Mouse (Mus musculus) layer of hippocampus, postnatal 25 days (tissue): ENCODE measurements around the gene Sucnr1. TPM values are rescaled to one million over a fixed set of nuclear protein-coding genes. Genes with fewer than 3 reads are reported as not detected.
"Not testable (repeated sequence)": the region's sequence is repeated elsewhere in the genome, so short reads cannot be mapped to it uniquely, and the experiment has no call there.

ENCODE experiments used
- DNase-seq, 2 experiments: peaks; one replicate each; pipeline ENCODE4 v3.0.0; 2022; ENCODE audit warnings: mixed read lengths in 2 of 2, low spot score in 1 of 2; ENCODE audit errors: extremely low spot score in 1 of 2
- total RNA-seq, 2 experiments: library from RNA; stranded (reverse); gene quantifications; 2 replicates each; pipeline ENCODE4 v1.2.3; 2021

Sucnr1 gene
- not detected for total RNA-seq

- no peak for DNase-seq
Measured at GRCm38 (mm10) chr3:60081648-60082047, at the start of gene Sucnr1. Sucnr1 (plus strand) TSS chr3:60081869.

DNA sequence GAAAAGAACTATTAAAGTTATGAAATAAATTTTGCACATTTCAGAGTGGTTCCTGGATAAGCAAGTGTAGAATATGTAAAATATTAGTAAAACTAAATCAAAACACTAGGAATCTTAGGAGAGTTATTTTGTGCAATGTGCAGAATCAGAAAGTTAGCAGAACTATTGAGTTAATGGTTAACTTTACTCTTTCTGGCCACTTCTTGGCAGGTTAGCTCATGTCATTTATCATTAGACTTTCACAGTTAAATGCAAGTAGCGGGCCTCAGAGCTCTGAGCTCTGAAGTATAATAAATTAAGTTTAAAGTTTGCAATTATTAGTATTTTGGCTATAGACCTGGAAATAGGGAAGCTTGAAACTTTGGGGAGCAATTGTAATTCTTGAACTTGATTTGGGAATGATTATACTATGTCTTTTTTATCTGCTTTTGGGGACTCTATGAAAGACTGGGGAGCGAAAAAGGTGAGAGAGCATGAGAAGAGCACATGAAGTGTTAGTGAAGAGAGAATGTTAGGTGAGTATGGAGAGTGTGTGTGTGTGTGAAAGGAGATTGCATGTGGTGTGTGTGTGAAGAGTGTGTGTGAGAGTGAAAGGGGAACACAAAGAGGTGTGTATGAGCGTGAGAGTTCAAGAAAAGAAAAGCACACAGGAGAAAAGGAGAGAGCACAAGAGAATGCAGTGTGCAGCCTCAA lies 35.3 kb upstream of the Sucnr1 start:
- no peak for DNase-seq

GRCm38 (mm10) chr3:60053231-60053927 lies 28.3 kb upstream of the Sucnr1 start:
- no peak for DNase-seq

DNA sequence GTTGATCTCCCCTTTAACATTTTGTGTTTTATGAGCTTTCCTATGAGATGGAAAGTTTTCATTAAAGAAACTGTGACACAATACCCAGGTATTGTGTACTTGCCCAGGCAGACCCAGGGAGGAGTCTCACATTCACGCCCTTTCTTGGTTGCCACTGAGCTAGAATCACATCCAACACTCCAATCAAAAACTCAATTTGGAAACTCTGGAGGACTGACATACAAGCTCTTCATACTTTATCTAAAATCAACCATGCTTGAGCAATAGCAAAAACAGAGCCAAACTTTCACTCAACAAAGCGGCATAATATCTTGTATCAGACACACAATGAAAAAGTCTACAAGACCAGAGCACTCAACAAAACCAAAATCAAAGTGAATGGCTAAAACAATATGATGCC lies 27.7 kb upstream of the Sucnr1 start:
- DNase-seq = no peak

DNA sequence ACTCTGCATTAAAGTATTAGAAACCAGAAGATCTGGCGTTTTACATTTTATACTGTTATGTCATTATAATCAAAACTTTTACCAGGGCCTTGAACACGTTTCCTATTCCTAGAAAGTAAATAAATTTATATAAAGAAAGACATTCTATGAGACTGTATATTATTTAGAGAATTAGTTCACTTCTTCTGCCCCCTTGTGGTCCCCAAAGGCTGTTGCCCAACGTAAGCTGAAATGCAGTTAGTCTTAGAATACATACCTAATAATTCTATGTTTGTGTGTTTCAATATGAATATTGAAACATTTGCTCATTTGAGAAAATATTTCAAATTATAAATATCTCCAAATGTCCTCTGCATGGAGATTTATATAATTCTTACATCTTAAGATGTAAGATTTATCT lies 25.2 kb upstream of the Sucnr1 start:
- no peak for DNase-seq

GRCm38 (mm10) chr3:60057070-60057808 lies 24.4 kb upstream of the Sucnr1 start:
- DNase-seq = no peak

DNA sequence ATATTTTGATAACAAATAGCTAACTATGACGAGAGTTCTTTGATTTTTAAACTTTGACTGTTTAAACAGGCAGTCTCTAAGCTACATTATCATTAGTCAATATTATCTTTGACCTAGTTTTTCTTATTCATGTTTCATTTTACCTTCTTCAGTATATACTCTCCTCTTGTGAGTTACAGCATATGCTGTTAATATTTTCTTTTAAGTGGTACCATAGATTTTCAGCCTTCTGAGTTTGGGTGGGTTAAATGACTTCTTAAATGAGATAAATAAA lies 23.9 kb upstream of the Sucnr1 start:
- no peak for DNase-seq

DNA sequence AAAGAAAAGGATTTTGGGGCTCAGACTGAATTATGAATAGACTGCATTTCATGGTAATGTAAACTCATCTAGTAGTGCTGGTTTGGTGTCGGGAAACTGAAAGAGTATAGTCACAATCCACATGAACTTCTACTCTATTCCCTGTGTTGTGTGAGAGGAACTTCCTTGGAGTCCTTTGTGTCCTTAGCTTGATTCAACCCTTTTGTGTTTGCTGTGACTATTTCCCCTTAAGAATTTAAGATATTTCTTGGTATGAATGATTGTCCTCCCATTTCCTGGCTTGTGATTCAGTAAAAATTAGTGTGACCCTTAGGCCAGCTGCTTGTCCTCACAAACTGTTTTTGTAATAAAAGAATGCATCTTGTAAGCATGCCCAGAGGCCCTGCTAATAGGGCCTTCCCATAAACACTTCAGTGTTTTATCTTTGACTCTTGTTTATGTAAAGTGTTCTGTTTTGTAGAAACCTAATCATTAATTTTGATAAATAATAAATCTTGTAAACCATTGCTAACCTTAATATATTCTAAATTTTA lies 2.7 kb upstream of the Sucnr1 start:
- DNase-seq = no peak

- no peak for DNase-seq
Measured at GRCm38 (mm10) chr3:60080572-60080971, 1.1 kb upstream of the Sucnr1 start.

DNA sequence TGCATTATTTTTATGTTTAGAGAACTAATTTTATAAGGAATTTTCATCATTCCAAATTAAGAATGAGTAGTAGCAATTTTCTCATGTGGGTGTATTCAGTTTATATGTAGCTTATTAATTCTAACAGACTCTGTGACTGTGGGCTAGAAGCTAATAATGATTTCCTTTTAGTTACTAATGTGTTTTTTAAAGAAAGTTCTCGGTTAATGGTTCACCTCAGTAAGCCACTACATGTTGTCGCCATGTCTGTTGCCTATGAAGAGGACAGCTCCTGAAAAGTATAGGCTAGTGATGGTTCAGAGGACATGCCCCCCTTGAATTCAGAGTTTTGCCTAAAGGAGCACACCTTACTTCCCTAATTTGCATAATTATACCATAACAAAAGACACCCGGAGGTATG lies 1.1 kb downstream of the Sucnr1 start:
- no peak for DNase-seq

DNA sequence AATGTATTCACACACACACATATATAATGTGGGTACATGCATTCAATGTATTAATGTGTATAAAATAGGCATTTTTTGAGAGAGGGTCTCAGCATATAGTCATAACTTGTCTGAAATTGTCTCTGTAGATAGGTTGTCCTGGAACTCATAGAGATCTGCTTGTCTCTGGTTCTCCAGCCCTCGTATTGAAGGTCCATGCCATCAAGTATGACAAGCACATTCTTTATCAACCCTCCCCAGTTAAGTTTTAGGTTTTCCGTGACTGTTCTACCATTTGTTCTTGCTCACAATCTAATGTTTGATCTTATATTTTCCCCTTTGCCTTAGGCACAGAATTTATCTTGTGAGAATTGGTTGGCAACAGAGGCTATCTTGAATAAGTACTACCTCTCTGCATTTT lies 4.1 kb downstream of the Sucnr1 start:
- DNase-seq = no peak

GRCm38 (mm10) chr3:60091321-60091720 lies 9.7 kb downstream of the Sucnr1 start:
- DNase-seq = no peak

DNA sequence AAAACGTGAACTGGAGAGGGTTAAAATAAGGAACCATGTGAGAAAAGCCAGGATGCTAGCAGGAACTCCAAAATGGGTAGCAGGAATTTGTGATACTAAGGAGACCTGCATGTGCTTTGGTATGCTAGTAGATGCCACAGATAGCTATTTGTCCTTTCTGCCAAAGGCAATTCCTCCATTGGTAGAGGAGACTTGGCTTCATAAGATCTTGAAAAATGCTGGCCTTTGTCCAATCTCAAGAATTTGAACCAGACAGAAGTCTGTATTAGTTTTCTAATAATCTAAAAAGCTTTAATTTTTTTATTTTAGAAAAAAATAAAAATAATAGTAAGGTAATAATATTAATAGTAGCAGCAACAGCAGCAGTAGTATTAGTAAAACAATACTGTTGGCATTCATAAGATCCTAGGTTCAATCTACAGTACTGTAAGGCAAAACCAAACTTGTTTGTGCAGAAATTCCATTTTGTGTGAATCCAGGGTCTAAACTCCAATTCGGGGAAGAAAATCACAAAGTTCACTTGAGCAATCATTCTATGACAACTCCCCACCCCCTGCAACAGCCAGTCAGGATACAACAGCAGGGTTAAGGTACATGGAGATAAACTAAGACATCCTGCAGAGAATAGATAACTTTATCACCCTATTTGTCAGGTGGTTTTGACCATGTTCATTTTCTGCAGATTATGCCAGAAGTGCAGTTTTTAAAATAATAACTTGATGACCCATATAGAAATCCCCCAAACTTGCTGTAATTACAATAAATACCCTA lies 12.9 kb downstream of the Sucnr1 start:
- DNase-seq = no peak

GRCm38 (mm10) chr3:60096941-60097340 lies 15.3 kb downstream of the Sucnr1 start:
- no peak for DNase-seq

GRCm38 (mm10) chr3:60097485-60097884 lies 15.8 kb downstream of the Sucnr1 start:
- no peak for DNase-seq

GRCm38 (mm10) chr3:60098521-60098920 lies 16.9 kb downstream of the Sucnr1 start:
- DNase-seq = no peak

- no peak for DNase-seq
Measured at GRCm38 (mm10) chr3:60104462-60105109, 22.9 kb downstream of the Sucnr1 start.

DNA sequence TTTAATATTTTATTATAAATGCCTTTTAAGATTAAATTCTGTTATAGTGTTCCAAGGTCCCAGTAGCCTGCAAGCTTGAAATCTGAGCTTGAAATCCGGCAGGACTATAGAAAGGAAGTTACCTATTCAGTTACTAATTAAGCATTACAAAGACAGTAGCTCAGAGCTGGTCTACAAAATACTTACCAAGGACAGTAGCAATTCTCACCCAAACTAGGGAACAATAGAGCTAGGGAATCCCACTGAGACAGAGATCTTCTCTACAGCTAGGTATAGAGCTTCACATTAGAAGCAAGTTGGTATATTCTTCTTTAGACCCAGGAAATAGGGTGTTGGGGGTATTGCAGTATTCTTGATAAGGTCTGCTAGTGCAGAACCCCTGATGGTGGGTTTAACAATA lies 24.8 kb downstream of the Sucnr1 start:
- not testable (repeated sequence) for DNase-seq

DNA sequence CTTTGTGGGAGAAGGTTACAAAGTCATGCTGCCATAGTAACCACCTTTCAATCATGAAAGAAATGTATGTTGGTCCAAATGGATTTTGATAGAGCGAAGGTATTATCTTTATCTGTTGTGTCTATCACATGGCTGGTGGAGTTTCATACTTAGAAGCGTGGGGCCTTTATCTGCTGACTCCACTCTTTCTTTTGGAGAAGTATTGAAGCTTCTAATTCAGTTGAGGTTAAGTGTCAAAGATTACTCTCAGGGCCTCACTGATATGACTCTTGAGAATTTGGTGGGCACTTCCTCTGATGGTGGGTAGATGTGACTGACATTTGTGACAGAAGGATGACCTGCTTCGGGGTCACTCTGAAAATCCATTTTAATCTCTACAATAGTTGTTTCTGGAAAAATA lies 26.1 kb downstream of the Sucnr1 start:
- no peak for DNase-seq

GRCm38 (mm10) chr3:60108815-60109214 lies 27.1 kb downstream of the Sucnr1 start:
- DNase-seq = no peak
